Comparison of ENCODE assay signal across 15 mouse cellular contexts in genomic region chr6:41161693-41162092, GRCm38 (mm10).
"Had no signal": no experiment of that assay in that cellular context is flagged by ENCODE, and none has a peak within 500 bp of the region (broad histone marks: within the 10 kb centered on the region; RNA-seq: fewer than 3 reads in every experiment).

No protein-coding gene starts in this region.

- H3K9ac ChIP-seq: liver, embryonic 13.5 days; liver, embryonic 15.5 days; lung, embryonic 14.5 days; midbrain, embryonic 13.5 days; midbrain, embryonic 15.5 days; neural tube, embryonic 12.5 days had no signal

- ATAC-seq: midbrain, embryonic 13.5 days; midbrain, embryonic 15.5 days had no signal

- H3K27ac ChIP-seq: liver, embryonic 13.5 days; liver, embryonic 15.5 days; macrophage; midbrain, embryonic 13.5 days; midbrain, embryonic 15.5 days; neural tube, embryonic 12.5 days had no signal

- H3K4me1 ChIP-seq: liver, embryonic 15.5 days; midbrain, embryonic 13.5 days; midbrain, embryonic 15.5 days; neural tube, embryonic 12.5 days had no signal

- H3K9me3 ChIP-seq: liver, embryonic 13.5 days; liver, embryonic 15.5 days; midbrain, embryonic 13.5 days; midbrain, embryonic 15.5 days; neural tube, embryonic 12.5 days had no signal

- H3K27me3 ChIP-seq: liver, embryonic 13.5 days; liver, embryonic 15.5 days; midbrain, embryonic 13.5 days; midbrain, embryonic 15.5 days; neural tube, embryonic 12.5 days had no signal

- H3K36me3 ChIP-seq: liver, embryonic 13.5 days; liver, embryonic 15.5 days; midbrain, embryonic 13.5 days; midbrain, embryonic 15.5 days; neural tube, embryonic 12.5 days had no signal

- DNase-seq: liver, embryonic 13.5 days; lung, adult 18-20 months; lung, embryonic 14.5 days; lung, postnatal 14 days; lung, postnatal 36 days; right cerebral cortex, postnatal 14 days; thymus, adult 2 months; thymus, postnatal 25 days; thymus, postnatal 4 days had no signal

- H3K4me2 ChIP-seq: liver, embryonic 13.5 days; liver, embryonic 15.5 days; lung, embryonic 14.5 days; midbrain, embryonic 11.5 days; midbrain, embryonic 13.5 days; midbrain, embryonic 15.5 days; neural tube, embryonic 12.5 days had no signal

- H3K4me3 ChIP-seq: liver, embryonic 13.5 days; liver, embryonic 15.5 days; midbrain, embryonic 13.5 days; midbrain, embryonic 15.5 days; neural tube, embryonic 12.5 days had no signal
